Mouse (Mus musculus) forebrain, embryonic 10.5 days (tissue): ENCODE data around the gene Kcnj10. TPM values are rescaled to one million over a fixed set of nuclear protein-coding genes. Genes with fewer than 3 reads are reported as not detected.
A peak's percentile ranks its signal among the peaks of the same experiment; 100 is the strongest.

Source experiments
- DNase-seq: peaks from one replicate; pipeline ENCODE4 v3.0.0-alpha.2; 2017; ENCODE audit warnings: low spot score; ENCODE audit errors: extremely low spot score
- H3K27ac ChIP-seq: fragments of 300-500 bp; sonication (generic); 2 replicates; pipeline ENCODE4 v1.5.1; 2016; ENCODE audit warnings: mild to moderate bottlenecking
- H3K27me3 ChIP-seq: fragments of 300-500 bp; sonication (generic); 2 replicates; pipeline ENCODE4 v1.6.1; 2016; ENCODE audit warnings: mild to moderate bottlenecking; ENCODE audit not compliant: poor library complexity, severe bottlenecking
- H3K36me3 ChIP-seq: fragments of 300-500 bp; sonication (generic); replicated peaks from 2 replicates; pipeline ENCODE4 v1.6.1; 2016; ENCODE audit warnings: mild to moderate bottlenecking, moderate library complexity
- H3K4me1 ChIP-seq: fragments of 300-500 bp; sonication (generic); 2 replicates; pipeline ENCODE4 v1.6.1; 2016
- H3K4me3 ChIP-seq: fragments of 300-500 bp; sonication (generic); 2 replicates; pipeline ENCODE4 v1.5.1; 2016; ENCODE audit warnings: mild to moderate bottlenecking, moderate library complexity
- H3K9me3 ChIP-seq: fragments of 300-500 bp; sonication (generic); 2 replicates; pipeline ENCODE4 v1.6.1; 2016; ENCODE audit warnings: mild to moderate bottlenecking, moderate library complexity
- WGBS: fragments of 180-500 bp; shearing (Covaris S2); methylation state at CpG from one replicate; pipeline ENCODE4 v1.1.7; 2016; 5-methylcytosine and 5-hydroxymethylcytosine counted together
- polyA plus RNA-seq: library from polyadenylated mRNA; unstranded; fragments of >200 nt; fragmentation: Nextera tagmentation; extraction: Ambion mirVana; gene quantifications from 2 replicates; pipeline ENCODE4 v1.2.1, GENCODE M21; 2016

Kcnj10 gene
- polyA plus RNA-seq, 1 experiment from 2014 or later, result 0.47 TPM

- Histone ChIP-seq H3K4me3 (peak within 1 kb of the TSS; percentile 98), H3K4me1 (peaks cover 30% of the 10 kb centered on the region), H3K27ac (peak within 1 kb of the TSS; percentile 88), H3K36me3 (peaks cover 37% of the 10 kb centered on the region), H3K9me3 (0 out of 2 replicates have a peak, but pooled peaks cover under 1% of the 10 kb centered on the region), H3K27me3 (no peaks in the 10 kb centered on the region)
- under 1% methylated on average over 39 of the region's 39 CpGs for WGBS
- peak; percentile 99 for DNase-seq
Measured at GRCm38 (mm10) chr1:172376198-172376667, 35.2 kb downstream of the Kcnj10 start, which contains the start of gene Pigm. TSS of gene Pigm (plus strand) at chr1:172376546.

GRCm38 (mm10) chr1:172376758-172377458, 35.9 kb downstream of the Kcnj10 start:
- Histone ChIP-seq H3K9me3 (0 out of 2 replicates have a peak, but pooled peaks cover 3% of the 10 kb centered on the region), H3K27ac (peak overlapping the region; percentile 88), H3K36me3 (peaks cover 43% of the 10 kb centered on the region), H3K27me3 (no peaks in the 10 kb centered on the region), H3K4me3 (peak overlapping the region; percentile 98), H3K4me1 (peaks cover 30% of the 10 kb centered on the region)
- WGBS, result 4% methylated on average over 62 of the region's 62 CpGs
- DNase-seq, result no peak

- peaks cover 61% of the 10 kb centered on the region for H3K36me3 ChIP-seq
- H3K27ac ChIP-seq, result no peak overlapping the region
- H3K4me3 ChIP-seq, result no peak overlapping the region
- DNase-seq, result no peak
- peaks cover 30% of the 10 kb centered on the region for H3K4me1 ChIP-seq
- H3K27me3 ChIP-seq, result no peaks in the 10 kb centered on the region
- 92% methylated on average over 10 of the region's 10 CpGs for WGBS
- 0 out of 2 replicates have a peak, but pooled peaks cover 3% of the 10 kb centered on the region for H3K9me3 ChIP-seq
Measured at GRCm38 (mm10) chr1:172380066-172380465, 39.1 kb downstream of the Kcnj10 start.

- peaks cover 21% of the 10 kb centered on the region for H3K4me1 ChIP-seq
- peaks cover 61% of the 10 kb centered on the region for H3K36me3 ChIP-seq
- 0 out of 2 replicates have a peak, but pooled peaks cover 3% of the 10 kb centered on the region for H3K9me3 ChIP-seq
- no peak for DNase-seq
- H3K4me3 ChIP-seq, result no peak overlapping the region
- no peaks in the 10 kb centered on the region for H3K27me3 ChIP-seq
- H3K27ac ChIP-seq, result no peak overlapping the region
- WGBS, result 92% methylated on average over 1 of the region's 1 CpGs
Measured at GRCm38 (mm10) chr1:172382090-172382489, 41.1 kb downstream of the Kcnj10 start.

GRCm38 (mm10) chr1:172387246-172387645, 46.2 kb downstream of the Kcnj10 start:
- peaks cover 15% of the 10 kb centered on the region for H3K36me3 ChIP-seq
- H3K4me1 ChIP-seq, result peaks cover 11% of the 10 kb centered on the region
- DNase-seq, result no peak
- no peaks in the 10 kb centered on the region for H3K9me3 ChIP-seq
- no peak overlapping the region for H3K4me3 ChIP-seq
- WGBS, result 78% methylated on average over 5 of the region's 5 CpGs
- peaks cover 16% of the 10 kb centered on the region for H3K27me3 ChIP-seq
- no peak overlapping the region for H3K27ac ChIP-seq

- no peak overlapping the region for H3K27ac ChIP-seq
- H3K4me1 ChIP-seq, result peaks cover 24% of the 10 kb centered on the region
- DNase-seq, result no peak
- H3K9me3 ChIP-seq, result no peaks in the 10 kb centered on the region
- H3K4me3 ChIP-seq, result no peak overlapping the region
- H3K27me3 ChIP-seq, result peaks cover 32% of the 10 kb centered on the region
- H3K36me3 ChIP-seq, result no peaks in the 10 kb centered on the region
- 85% methylated on average over 1 of the region's 1 CpGs for WGBS
Measured at GRCm38 (mm10) chr1:172390769-172391168, 49.8 kb downstream of the Kcnj10 start.

- peak overlapping the region; percentile 16; the same call in 1 of the 2 replicates for H3K4me3 ChIP-seq
- H3K4me1 ChIP-seq, result peaks cover 24% of the 10 kb centered on the region
- WGBS, result 38% methylated on average over 20 of the region's 20 CpGs
- peaks cover 32% of the 10 kb centered on the region for H3K27me3 ChIP-seq
- peak overlapping the region; percentile 56; the same call in 1 of the 2 replicates for H3K27ac ChIP-seq
- no peaks in the 10 kb centered on the region for H3K36me3 ChIP-seq
- no peaks in the 10 kb centered on the region for H3K9me3 ChIP-seq
- DNase-seq, result no peak
Measured at GRCm38 (mm10) chr1:172391807-172392581, 51.0 kb downstream of the Kcnj10 start.

- 84% methylated on average over 2 of the region's 2 CpGs for WGBS
- H3K4me3 ChIP-seq, result no peak overlapping the region
- no peaks in the 10 kb centered on the region for H3K9me3 ChIP-seq
- peaks cover 24% of the 10 kb centered on the region for H3K4me1 ChIP-seq
- DNase-seq, result no peak
- 0 out of 2 replicates have a peak overlapping the region, but pooled peaks have one; percentile 56 for H3K27ac ChIP-seq
- H3K27me3 ChIP-seq, result peaks cover 32% of the 10 kb centered on the region
- no peaks in the 10 kb centered on the region for H3K36me3 ChIP-seq
Measured at GRCm38 (mm10) chr1:172392643-172393170, 51.7 kb downstream of the Kcnj10 start.

GRCm38 (mm10) chr1:172393739-172394138, 52.7 kb downstream of the Kcnj10 start:
- H3K4me3 ChIP-seq, result no peak overlapping the region
- H3K36me3 ChIP-seq, result no peaks in the 10 kb centered on the region
- WGBS, result 80% methylated on average over 8 of the region's 8 CpGs
- peaks cover 24% of the 10 kb centered on the region for H3K4me1 ChIP-seq
- H3K27ac ChIP-seq, result no peak overlapping the region
- peaks cover 32% of the 10 kb centered on the region for H3K27me3 ChIP-seq
- no peaks in the 10 kb centered on the region for H3K9me3 ChIP-seq
- DNase-seq, result no peak

- no peak for DNase-seq
- H3K27me3 ChIP-seq, result peaks cover 17% of the 10 kb centered on the region
- H3K9me3 ChIP-seq, result no peaks in the 10 kb centered on the region
- no peaks in the 10 kb centered on the region for H3K36me3 ChIP-seq
- no peak overlapping the region for H3K27ac ChIP-seq
- peaks cover 14% of the 10 kb centered on the region for H3K4me1 ChIP-seq
- H3K4me3 ChIP-seq, result no peak overlapping the region
- WGBS, result 68% methylated on average over 9 of the region's 9 CpGs
Measured at GRCm38 (mm10) chr1:172396996-172397752, 56.2 kb downstream of the Kcnj10 start.

- Histone ChIP-seq H3K4me3 (no peak overlapping the region), H3K27ac (no peak overlapping the region), H3K4me1 (peaks cover 8% of the 10 kb centered on the region; the same call in 1 of the 2 replicates), H3K36me3 (no peaks in the 10 kb centered on the region), H3K27me3 (peaks cover 22% of the 10 kb centered on the region; the same call in 1 of the 2 replicates), H3K9me3 (no peaks in the 10 kb centered on the region)
- DNase-seq, result no peak
- WGBS, result 62% methylated on average over 16 of the region's 16 CpGs
Measured at GRCm38 (mm10) chr1:172406077-172406706, 65.2 kb downstream of the Kcnj10 start.
